Mouse (Mus musculus) E14TG2a.4 (cell line): ENCODE data around the gene Mctp2.

Source experiments
- H3K27me3 ChIP-seq: 2 replicates; pipeline ENCODE4 v1.6.1; 2014; ENCODE audit warnings: low read length, control low read depth; ENCODE audit not compliant: insufficient read depth
- H3K36me3 ChIP-seq: 2 replicates; pipeline ENCODE4 v1.6.1; 2014; ENCODE audit warnings: low read length, control low read depth; ENCODE audit not compliant: insufficient read depth
- H3K4me1 ChIP-seq: replicated peaks from 2 replicates; pipeline ENCODE4 v1.6.1; 2014; ENCODE audit warnings: low read depth, low read length, control low read depth
- H3K4me3 ChIP-seq: replicated peaks from 2 replicates; pipeline ENCODE4 v1.5.1; 2014; ENCODE audit warnings: mild to moderate bottlenecking, low read length
- H3K9me3 ChIP-seq: 2 replicates; pipeline ENCODE4 v1.6.1; 2014; ENCODE audit warnings: low read length, control low read depth
- CTCF ChIP-seq: conservative IDR thresholded peaks from 2 replicates; pipeline ENCODE4 v1.5.1; 2014; ENCODE audit warnings: low read length
- NANOG ChIP-seq: IDR thresholded peaks from 2 replicates; pipeline ENCODE4 v1.6.1; 2014; ENCODE audit warnings: borderline replicate concordance, low read length, mixed read lengths
- POU5F1 ChIP-seq: IDR thresholded peaks from 2 replicates; pipeline ENCODE4 v1.6.1; 2014; ENCODE audit warnings: low read length, borderline replicate concordance

Mctp2 gene

DNA sequence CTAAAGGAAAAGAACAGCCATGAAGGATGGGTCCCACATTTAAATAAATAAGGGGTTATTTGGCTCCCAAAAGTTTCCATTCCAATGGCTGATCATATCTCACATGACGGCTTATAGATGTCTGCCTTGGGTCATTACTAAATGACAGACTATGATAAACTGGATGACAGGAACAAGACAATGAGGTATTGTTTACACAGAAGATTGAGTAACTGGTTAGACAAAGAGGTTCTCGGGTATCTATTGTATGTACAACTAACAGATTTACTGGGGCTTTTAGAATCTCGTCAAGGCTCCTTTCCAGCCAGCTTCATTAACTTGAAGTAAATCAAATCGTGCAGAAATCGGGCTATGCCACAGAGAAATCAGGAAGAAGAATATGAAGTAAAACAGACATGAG lies 227.5 kb downstream of the Mctp2 start:
- H3K36me3 ChIP-seq: peaks cover 6% of the 10 kb centered on the region
- no peak overlapping the region for H3K4me3 ChIP-seq
- H3K27me3 ChIP-seq: no peaks in the 10 kb centered on the region
- no peak for TF ChIP-seq NANOG
- no peak for TF ChIP-seq POU5F1
- no peak for TF ChIP-seq CTCF
- no peaks in the 10 kb centered on the region for H3K4me1 ChIP-seq
- no peaks in the 10 kb centered on the region for H3K9me3 ChIP-seq

DNA sequence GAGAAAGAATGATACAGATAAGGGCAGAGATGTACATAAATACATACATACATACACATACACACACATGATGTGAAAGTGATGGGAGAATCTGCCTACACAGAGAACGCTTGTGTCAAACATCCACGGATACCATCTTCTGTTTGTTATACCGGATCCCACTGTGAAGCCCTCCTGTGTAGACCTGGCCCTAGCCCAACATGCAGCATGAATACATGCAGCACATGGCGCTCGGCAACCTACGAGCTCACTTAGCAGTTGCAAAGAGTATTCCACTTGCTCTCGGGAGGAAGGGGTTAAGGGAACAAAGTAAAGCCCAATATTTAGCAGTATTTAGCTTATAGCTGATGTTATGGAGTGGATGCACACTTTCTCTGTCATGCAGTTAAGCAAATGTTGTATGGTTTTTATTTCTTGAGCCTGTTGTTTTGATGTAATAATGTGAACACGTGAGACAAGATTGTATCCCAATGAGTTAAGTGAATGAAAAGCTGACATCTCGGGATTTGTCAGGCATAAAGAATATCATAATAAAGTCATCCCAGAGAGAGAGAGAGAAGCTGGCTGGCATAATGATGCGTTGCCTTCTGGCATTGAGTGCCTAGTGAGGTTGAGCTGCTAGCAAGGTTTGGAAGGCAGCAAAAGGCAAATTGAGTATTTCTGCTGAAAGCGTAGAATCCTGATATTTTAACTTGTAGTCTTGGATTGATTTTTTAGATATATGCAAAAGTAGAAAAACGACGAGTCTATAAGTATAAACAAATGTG lies 234.8 kb downstream of the Mctp2 start:
- Histone ChIP-seq H3K4me1 (no peaks in the 10 kb centered on the region), H3K36me3 (no peaks in the 10 kb centered on the region), H3K4me3 (no peak overlapping the region), H3K9me3 (no peaks in the 10 kb centered on the region), H3K27me3 (no peaks in the 10 kb centered on the region)
- no peak for TF ChIP-seq CTCF
- no peak for TF ChIP-seq POU5F1
- no peak for TF ChIP-seq NANOG

DNA sequence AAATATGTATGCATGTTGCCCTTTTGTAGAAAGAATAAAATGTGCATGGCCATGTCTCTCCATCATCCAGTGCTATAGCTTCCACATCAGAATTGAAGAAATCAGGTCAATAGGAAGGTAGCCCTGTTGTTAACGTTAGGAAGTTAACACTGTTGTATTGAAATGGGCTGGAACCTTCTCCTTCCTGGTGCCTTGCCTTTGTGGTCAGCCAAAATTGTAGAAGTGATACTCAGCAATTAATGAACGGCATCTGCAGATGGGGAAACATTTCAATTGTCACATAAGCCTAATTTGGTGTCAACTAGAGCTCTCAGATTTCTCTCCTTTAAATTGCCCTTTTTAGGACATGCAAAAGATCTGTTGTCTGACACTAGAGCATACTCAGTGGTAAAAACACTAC lies 238.0 kb downstream of the Mctp2 start:
- Histone ChIP-seq H3K36me3 (no peaks in the 10 kb centered on the region), H3K27me3 (no peaks in the 10 kb centered on the region), H3K9me3 (no peaks in the 10 kb centered on the region), H3K4me1 (no peaks in the 10 kb centered on the region), H3K4me3 (no peak overlapping the region)
- TF ChIP-seq POU5F1: no peak
- no peak for TF ChIP-seq CTCF
- no peak for TF ChIP-seq NANOG

DNA sequence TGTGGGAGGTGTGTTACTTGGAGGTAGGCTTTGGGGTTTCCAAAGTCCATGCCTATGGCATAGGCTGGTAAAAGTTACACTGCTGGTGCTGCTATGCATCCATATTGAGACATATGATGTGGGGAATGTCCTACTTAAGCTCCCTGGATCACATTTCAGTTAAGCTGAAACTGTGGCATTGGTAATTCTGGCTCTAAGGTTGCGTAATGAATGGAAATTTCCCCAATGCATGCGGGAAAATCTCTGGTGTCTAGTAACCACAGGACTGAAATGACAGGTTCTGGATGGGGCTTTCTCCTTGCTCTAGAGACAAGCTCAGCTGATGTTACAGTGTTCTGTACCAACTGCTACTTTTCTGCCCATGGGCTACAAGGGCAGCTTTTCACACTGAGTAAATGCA lies 240.1 kb downstream of the Mctp2 start:
- Histone ChIP-seq H3K4me1 (no peaks in the 10 kb centered on the region), H3K4me3 (no peak overlapping the region), H3K27me3 (no peaks in the 10 kb centered on the region), H3K36me3 (no peaks in the 10 kb centered on the region), H3K9me3 (no peaks in the 10 kb centered on the region)
- TF ChIP-seq NANOG (no peak), POU5F1 (no peak), CTCF (no peak)

DNA sequence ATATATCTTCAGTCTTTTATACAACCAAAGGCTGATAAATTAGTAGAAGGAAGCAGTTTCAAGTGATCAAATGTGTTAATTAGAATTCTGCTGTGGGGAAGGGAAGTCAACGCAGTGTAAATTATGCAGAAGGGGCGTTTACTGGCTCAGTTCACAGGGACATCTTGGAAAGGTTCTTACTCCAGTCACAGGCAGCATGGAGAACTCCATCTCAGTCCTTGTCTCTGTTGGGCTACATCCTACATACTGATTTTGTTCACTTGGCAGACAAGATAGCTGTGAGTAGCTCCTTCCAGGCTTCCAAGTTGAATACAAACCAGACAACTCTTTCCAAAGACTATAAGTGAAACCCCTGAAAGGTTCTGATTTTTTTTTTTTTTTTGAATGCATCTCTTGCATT lies 254.6 kb downstream of the Mctp2 start:
- H3K36me3 ChIP-seq: no peaks in the 10 kb centered on the region
- H3K4me3 ChIP-seq: no peak overlapping the region
- no peaks in the 10 kb centered on the region for H3K27me3 ChIP-seq
- no peaks in the 10 kb centered on the region for H3K9me3 ChIP-seq
- no peaks in the 10 kb centered on the region for H3K4me1 ChIP-seq
- TF ChIP-seq CTCF: no peak
- no peak for TF ChIP-seq NANOG
- TF ChIP-seq POU5F1: no peak

DNA sequence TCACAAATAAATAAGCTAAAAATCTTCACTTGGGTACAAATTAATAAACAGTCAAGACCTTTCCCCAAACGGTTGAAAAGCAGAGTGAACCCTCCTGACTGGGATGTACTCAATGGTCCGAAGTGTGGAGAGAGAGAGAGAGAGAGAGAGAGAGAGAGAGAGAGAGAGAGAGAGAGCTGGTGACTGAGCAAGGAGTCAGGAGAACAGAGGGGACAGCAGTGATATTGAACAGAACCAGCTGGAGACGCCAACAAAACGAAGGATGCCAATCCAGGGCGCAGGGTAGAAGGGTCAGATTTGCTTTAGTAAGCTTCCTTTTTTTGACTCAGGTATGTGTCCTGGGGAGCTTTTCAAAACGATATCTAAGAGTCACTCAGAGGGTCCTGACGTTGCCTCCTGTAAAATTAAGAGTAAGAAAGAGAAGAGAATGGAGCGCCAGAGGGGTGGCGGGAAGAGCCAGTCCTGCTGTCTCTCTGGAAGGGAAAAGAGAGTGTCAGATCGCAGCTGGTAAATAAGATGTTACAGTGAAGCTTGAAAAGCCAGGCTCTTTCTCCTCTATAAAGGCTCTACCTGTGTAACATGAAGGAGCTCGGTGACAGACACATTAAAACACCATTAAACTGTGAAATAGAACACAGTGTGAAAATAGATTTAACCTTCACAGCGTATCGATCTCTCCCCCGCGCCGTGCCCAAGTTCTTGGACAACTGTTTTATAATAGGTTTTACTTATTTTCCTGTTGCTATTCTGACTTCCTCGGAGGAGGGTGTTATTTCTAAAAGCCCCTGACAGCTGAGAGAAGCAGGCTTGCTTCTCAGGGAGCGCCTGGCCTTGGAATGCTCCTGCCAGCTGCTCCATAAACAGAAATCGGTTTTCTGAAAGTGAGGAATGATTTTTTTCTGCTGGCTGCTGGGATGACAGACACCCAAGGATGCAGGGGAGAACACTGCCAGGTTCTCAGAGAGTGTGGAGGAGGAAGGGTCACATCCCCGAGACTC lies 258.5 kb downstream of the Mctp2 start:
- TF ChIP-seq NANOG (no peak), POU5F1 (no peak), CTCF (no peak)
- H3K27me3 ChIP-seq: no peaks in the 10 kb centered on the region
- H3K4me3 ChIP-seq: no peak overlapping the region
- H3K4me1 ChIP-seq: no peaks in the 10 kb centered on the region
- H3K9me3 ChIP-seq: no peaks in the 10 kb centered on the region
- H3K36me3 ChIP-seq: no peaks in the 10 kb centered on the region
